Mouse (Mus musculus): ENCODE measurements around the gene Ppp1cb. TPM values are rescaled to one million over a fixed set of nuclear protein-coding genes. Genes with fewer than 3 reads are reported as not detected.

The Ppp1cb gene
- polyA plus RNA-seq (2011; ENCODE audit: insufficient read length, low read depth, missing spikeins), result 413 and 531 TPM in 2 replicates

- TF ChIP-seq CTCF (IDR thresholded peaks at IDR 0.05; ENCODE audit: borderline replicate concordance, insufficient read depth, low read length) (no peak), POLR2A (IDR thresholded peaks at IDR 0.05; ENCODE audit: low read depth, low read length) (peak; percentile 96)
- peak within 1 kb of the TSS; percentile 84 for H3K27ac ChIP-seq (ENCODE audit: insufficient read depth, low read length)
- no peaks in the 10 kb centered on the region; the same call in 1 of the 2 replicates for H3K4me1 ChIP-seq (ENCODE audit: control insufficient read depth, insufficient read depth, low read length)
- peak within 1 kb of the TSS; percentile 98 for H3K4me3 ChIP-seq (ENCODE audit: insufficient read depth, low read length)
Measured at GRCm38 (mm10) chr5:32458408-32459143, at the start of gene Ppp1cb. Ppp1cb (plus strand) TSS chr5:32458843.

- peaks cover 14% of the 10 kb centered on the region for H3K4me1 ChIP-seq (ENCODE audit: control insufficient read depth, insufficient read depth, low read length)
- no peak overlapping the region for H3K27ac ChIP-seq (ENCODE audit: insufficient read depth, low read length)
- no peak overlapping the region for H3K4me3 ChIP-seq (ENCODE audit: insufficient read depth, low read length)
- no peak for TF ChIP-seq POLR2A (IDR thresholded peaks at IDR 0.05; ENCODE audit: low read depth, low read length)
- TF ChIP-seq CTCF (IDR thresholded peaks at IDR 0.05; ENCODE audit: borderline replicate concordance, insufficient read depth, low read length), result no peak
Measured at GRCm38 (mm10) chr5:32409747-32410146, 48.9 kb upstream of the Ppp1cb start.

- TF ChIP-seq CTCF (IDR thresholded peaks at IDR 0.05; ENCODE audit: borderline replicate concordance, insufficient read depth, low read length), result no peak
- TF ChIP-seq POLR2A (IDR thresholded peaks at IDR 0.05; ENCODE audit: low read depth, low read length), result no peak
- no peak overlapping the region for H3K4me3 ChIP-seq (ENCODE audit: insufficient read depth, low read length)
- no peak overlapping the region for H3K27ac ChIP-seq (ENCODE audit: insufficient read depth, low read length)
- peaks cover 14% of the 10 kb centered on the region for H3K4me1 ChIP-seq (ENCODE audit: control insufficient read depth, insufficient read depth, low read length)
Measured at GRCm38 (mm10) chr5:32410954-32411688, 47.5 kb upstream of the Ppp1cb start.

GRCm38 (mm10) chr5:32412186-32412950 is 46.3 kb upstream of the Ppp1cb start:
- H3K27ac ChIP-seq (ENCODE audit: insufficient read depth, low read length), result no peak overlapping the region; the same call in 1 of the 2 replicates
- no peak overlapping the region for H3K4me3 ChIP-seq (ENCODE audit: insufficient read depth, low read length)
- peaks cover 18% of the 10 kb centered on the region for H3K4me1 ChIP-seq (ENCODE audit: control insufficient read depth, insufficient read depth, low read length)
- TF ChIP-seq POLR2A (IDR thresholded peaks at IDR 0.05; ENCODE audit: low read depth, low read length), result no peak
- TF ChIP-seq CTCF (IDR thresholded peaks at IDR 0.05; ENCODE audit: borderline replicate concordance, insufficient read depth, low read length), result no peak

GRCm38 (mm10) chr5:32413083-32413482 is 45.6 kb upstream of the Ppp1cb start:
- peak overlapping the region; percentile 8; the same call in 1 of the 2 replicates for H3K27ac ChIP-seq (ENCODE audit: insufficient read depth, low read length)
- TF ChIP-seq CTCF (IDR thresholded peaks at IDR 0.05; ENCODE audit: borderline replicate concordance, insufficient read depth, low read length) (no peak), POLR2A (IDR thresholded peaks at IDR 0.05; ENCODE audit: low read depth, low read length) (no peak)
- H3K4me1 ChIP-seq (ENCODE audit: control insufficient read depth, insufficient read depth, low read length), result peaks cover 18% of the 10 kb centered on the region
- no peak overlapping the region for H3K4me3 ChIP-seq (ENCODE audit: insufficient read depth, low read length)

GRCm38 (mm10) chr5:32413569-32413968 is 45.1 kb upstream of the Ppp1cb start:
- TF ChIP-seq POLR2A (IDR thresholded peaks at IDR 0.05; ENCODE audit: low read depth, low read length) (no peak), CTCF (IDR thresholded peaks at IDR 0.05; ENCODE audit: borderline replicate concordance, insufficient read depth, low read length) (no peak)
- H3K4me3 ChIP-seq (ENCODE audit: insufficient read depth, low read length), result no peak overlapping the region
- H3K27ac ChIP-seq (ENCODE audit: insufficient read depth, low read length), result peak overlapping the region; percentile 8; the same call in 1 of the 2 replicates
- peaks cover 18% of the 10 kb centered on the region for H3K4me1 ChIP-seq (ENCODE audit: control insufficient read depth, insufficient read depth, low read length)

- TF ChIP-seq CTCF (IDR thresholded peaks at IDR 0.05; ENCODE audit: borderline replicate concordance, insufficient read depth, low read length) (no peak), POLR2A (IDR thresholded peaks at IDR 0.05; ENCODE audit: low read depth, low read length) (no peak)
- no peak overlapping the region for H3K4me3 ChIP-seq (ENCODE audit: insufficient read depth, low read length)
- no peak overlapping the region for H3K27ac ChIP-seq (ENCODE audit: insufficient read depth, low read length)
- H3K4me1 ChIP-seq (ENCODE audit: control insufficient read depth, insufficient read depth, low read length), result peaks cover 18% of the 10 kb centered on the region
Measured at GRCm38 (mm10) chr5:32414461-32414985, 44.1 kb upstream of the Ppp1cb start.

- Histone ChIP-seq H3K27ac (ENCODE audit: insufficient read depth, low read length) (no peak overlapping the region), H3K4me1 (ENCODE audit: control insufficient read depth, insufficient read depth, low read length) (peaks cover 18% of the 10 kb centered on the region), H3K4me3 (ENCODE audit: insufficient read depth, low read length) (no peak overlapping the region)
- no peak for TF ChIP-seq POLR2A (IDR thresholded peaks at IDR 0.05; ENCODE audit: low read depth, low read length)
- TF ChIP-seq CTCF (IDR thresholded peaks at IDR 0.05; ENCODE audit: borderline replicate concordance, insufficient read depth, low read length), result no peak
Measured at GRCm38 (mm10) chr5:32415554-32415953, 43.1 kb upstream of the Ppp1cb start.

GRCm38 (mm10) chr5:32416881-32417280 is 41.8 kb upstream of the Ppp1cb start:
- H3K27ac ChIP-seq (ENCODE audit: insufficient read depth, low read length), result peak overlapping the region; percentile 50
- H3K4me1 ChIP-seq (ENCODE audit: control insufficient read depth, insufficient read depth, low read length), result peaks cover 19% of the 10 kb centered on the region
- TF ChIP-seq POLR2A (IDR thresholded peaks at IDR 0.05; ENCODE audit: low read depth, low read length) (no peak), CTCF (IDR thresholded peaks at IDR 0.05; ENCODE audit: borderline replicate concordance, insufficient read depth, low read length) (no peak)
- no peak overlapping the region for H3K4me3 ChIP-seq (ENCODE audit: insufficient read depth, low read length)
